Mouse (Mus musculus): ENCODE data around the gene Ddhd1. TPM values are rescaled to one million over a fixed set of nuclear protein-coding genes. Genes with fewer than 3 reads are reported as not detected.

Ddhd1 gene
- polyA plus RNA-seq, 1 experiment, result 37.6 TPM

DNA sequence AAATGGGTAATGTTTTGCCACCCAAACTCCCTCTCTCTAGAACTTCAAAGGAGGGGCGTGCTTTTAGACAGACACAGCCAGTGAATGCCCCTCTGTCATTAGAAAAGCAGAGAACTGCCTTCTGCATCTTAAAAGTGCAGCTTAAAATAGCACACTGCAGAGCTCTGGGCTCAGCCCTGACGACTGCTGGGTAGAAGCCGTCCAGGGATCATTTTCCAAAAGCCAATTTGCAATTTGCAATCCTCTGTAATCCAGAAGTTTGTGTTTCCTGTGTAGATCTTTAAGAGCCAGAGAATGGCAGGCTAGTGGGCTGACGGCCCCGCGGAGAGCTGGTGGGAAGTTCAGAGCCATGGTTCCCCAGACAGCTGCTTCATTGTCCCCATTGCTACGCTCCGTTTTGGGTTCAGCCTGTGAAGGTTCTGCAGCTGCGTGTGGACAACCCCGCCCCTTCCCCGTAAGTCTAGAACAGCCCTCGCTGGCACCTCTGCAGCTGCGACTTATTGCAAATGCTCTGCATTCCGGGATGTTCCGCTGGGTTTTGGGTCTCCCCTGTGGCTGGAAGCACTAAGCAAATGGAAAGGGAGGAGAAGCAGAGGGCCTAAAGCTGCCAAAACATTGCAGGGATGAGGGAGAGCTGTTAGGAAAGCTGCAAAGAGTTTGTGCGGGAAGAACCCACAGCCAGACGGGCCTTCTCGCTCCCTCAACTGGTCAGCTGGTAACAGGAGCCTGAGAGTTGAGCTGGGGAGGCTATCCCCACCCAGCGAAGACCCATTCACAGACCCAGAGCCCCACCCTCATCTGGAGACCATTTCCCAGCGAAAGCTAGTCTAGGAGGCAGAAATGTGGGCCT is 92.5 kb downstream of the Ddhd1 start:
- Histone ChIP-seq H3K9ac (ENCODE audit: low read depth, poor library complexity, severe bottlenecking) (peak overlapping the region; percentile 1; the same call in 1 of the 2 replicates), H3K9me3 (replicated peaks; ENCODE audit: control insufficient read depth, insufficient read depth, low read length, poor library complexity, severe bottlenecking) (no peaks in the 10 kb centered on the region), H3K36me3 (ENCODE audit: control insufficient read depth, insufficient read depth, low read length, poor library complexity, severe bottlenecking) (no peaks in the 10 kb centered on the region), H3K27ac (ENCODE audit: insufficient read depth, low read length) (no peak overlapping the region), H3K4me1 (ENCODE audit: control insufficient read depth, insufficient read depth, low read length) (peaks cover 1% of the 10 kb centered on the region), H3K27me3 (ENCODE audit: control insufficient read depth, insufficient read depth, low read length, poor library complexity, severe bottlenecking) (no peaks in the 10 kb centered on the region), H3K4me3 (ENCODE audit: low read depth, low read length) (0 out of 2 replicates have a peak overlapping the region, but pooled peaks have one; percentile 31)
- TF ChIP-seq EP300 (IDR thresholded peaks at IDR 0.05; ENCODE audit: insufficient read depth, low read depth, low read length) (no peak), POLR2A (IDR thresholded peaks at IDR 0.05; ENCODE audit: insufficient read depth, low read length) (no peak), CTCF (IDR thresholded peaks at IDR 0.05; ENCODE audit: low read depth, low read length) (no peak)

DNA sequence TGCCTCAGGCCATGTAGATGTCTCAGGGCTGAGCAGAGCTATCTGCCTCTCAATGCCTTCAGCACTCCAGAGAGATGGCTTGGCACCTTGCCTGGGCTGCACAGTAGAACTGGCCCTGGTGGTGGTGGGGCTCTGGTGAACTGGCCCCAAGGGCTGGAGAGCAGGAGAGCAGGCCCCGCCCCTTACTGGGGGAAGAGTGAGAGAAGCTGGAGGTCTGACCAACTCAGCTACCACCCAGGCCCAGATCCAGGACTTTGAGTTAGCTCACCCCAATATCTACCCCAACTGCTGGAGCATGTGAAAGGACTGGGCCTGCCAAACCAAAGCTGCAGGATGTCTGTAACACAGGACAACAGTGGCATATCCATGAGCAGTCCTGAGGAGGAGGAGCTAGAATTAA is 94.4 kb downstream of the Ddhd1 start:
- Histone ChIP-seq H3K9ac (ENCODE audit: low read depth, poor library complexity, severe bottlenecking) (no peak overlapping the region), H3K27me3 (ENCODE audit: control insufficient read depth, insufficient read depth, low read length, poor library complexity, severe bottlenecking) (no peaks in the 10 kb centered on the region), H3K4me3 (ENCODE audit: low read depth, low read length) (no peak overlapping the region), H3K4me1 (ENCODE audit: control insufficient read depth, insufficient read depth, low read length) (peaks cover 1% of the 10 kb centered on the region), H3K9me3 (replicated peaks; ENCODE audit: control insufficient read depth, insufficient read depth, low read length, poor library complexity, severe bottlenecking) (no peaks in the 10 kb centered on the region), H3K36me3 (ENCODE audit: control insufficient read depth, insufficient read depth, low read length, poor library complexity, severe bottlenecking) (no peaks in the 10 kb centered on the region), H3K27ac (ENCODE audit: insufficient read depth, low read length) (no peak overlapping the region)
- no peak for TF ChIP-seq POLR2A (IDR thresholded peaks at IDR 0.05; ENCODE audit: insufficient read depth, low read length)
- no peak for TF ChIP-seq CTCF (IDR thresholded peaks at IDR 0.05; ENCODE audit: low read depth, low read length)
- no peak for TF ChIP-seq EP300 (IDR thresholded peaks at IDR 0.05; ENCODE audit: insufficient read depth, low read depth, low read length)

DNA sequence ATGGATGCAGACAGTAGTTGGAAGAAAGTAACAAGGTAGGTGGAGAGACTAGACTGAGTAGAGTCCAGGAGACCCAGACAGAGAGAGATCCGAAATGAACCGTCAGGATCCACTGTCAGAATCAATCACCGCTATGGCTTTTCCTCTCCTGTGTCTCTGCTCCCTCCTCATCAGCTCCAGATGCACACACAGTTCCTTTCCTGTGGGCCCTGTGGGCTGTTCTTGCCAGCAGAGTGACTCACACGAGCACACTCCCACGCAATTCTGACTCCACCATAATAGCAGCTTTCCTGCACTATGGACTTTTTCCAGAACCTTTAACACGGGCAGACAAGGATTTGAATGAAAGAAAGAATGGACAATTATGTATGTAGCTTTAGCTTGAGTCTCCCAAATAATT is 96.3 kb downstream of the Ddhd1 start:
- TF ChIP-seq CTCF (IDR thresholded peaks at IDR 0.05; ENCODE audit: low read depth, low read length) (no peak), POLR2A (IDR thresholded peaks at IDR 0.05; ENCODE audit: insufficient read depth, low read length) (no peak), EP300 (IDR thresholded peaks at IDR 0.05; ENCODE audit: insufficient read depth, low read depth, low read length) (no peak)
- H3K36me3 ChIP-seq (ENCODE audit: control insufficient read depth, insufficient read depth, low read length, poor library complexity, severe bottlenecking), result no peaks in the 10 kb centered on the region
- H3K27ac ChIP-seq (ENCODE audit: insufficient read depth, low read length), result no peak overlapping the region
- H3K9me3 ChIP-seq (replicated peaks; ENCODE audit: control insufficient read depth, insufficient read depth, low read length, poor library complexity, severe bottlenecking), result no peaks in the 10 kb centered on the region
- peaks cover 1% of the 10 kb centered on the region for H3K4me1 ChIP-seq (ENCODE audit: control insufficient read depth, insufficient read depth, low read length)
- no peaks in the 10 kb centered on the region for H3K27me3 ChIP-seq (ENCODE audit: control insufficient read depth, insufficient read depth, low read length, poor library complexity, severe bottlenecking)
- H3K4me3 ChIP-seq (ENCODE audit: low read depth, low read length), result no peak overlapping the region
- no peak overlapping the region for H3K9ac ChIP-seq (ENCODE audit: low read depth, poor library complexity, severe bottlenecking)

DNA sequence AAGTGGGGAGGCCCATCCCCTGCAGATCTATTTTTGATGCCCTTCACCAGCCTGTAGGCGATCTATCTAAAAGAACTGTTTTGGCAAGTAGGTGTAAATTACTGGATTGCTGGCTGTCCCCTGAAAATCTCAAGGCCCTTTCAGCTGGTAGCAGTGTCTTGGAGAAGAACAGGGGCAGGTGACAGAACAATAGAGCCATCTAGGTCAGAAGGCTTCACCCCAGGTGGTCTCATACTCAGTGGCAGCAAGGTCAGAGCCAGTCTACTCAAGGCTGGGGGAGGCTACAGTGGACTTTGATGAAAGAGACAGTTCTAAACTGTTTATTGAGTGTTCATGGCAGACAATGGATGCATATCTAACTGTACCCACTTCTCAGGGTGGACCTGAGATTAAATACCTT is 98.9 kb downstream of the Ddhd1 start:
- Histone ChIP-seq H3K36me3 (ENCODE audit: control insufficient read depth, insufficient read depth, low read length, poor library complexity, severe bottlenecking) (no peaks in the 10 kb centered on the region), H3K27ac (ENCODE audit: insufficient read depth, low read length) (no peak overlapping the region), H3K9me3 (replicated peaks; ENCODE audit: control insufficient read depth, insufficient read depth, low read length, poor library complexity, severe bottlenecking) (no peaks in the 10 kb centered on the region), H3K27me3 (ENCODE audit: control insufficient read depth, insufficient read depth, low read length, poor library complexity, severe bottlenecking) (no peaks in the 10 kb centered on the region), H3K9ac (ENCODE audit: low read depth, poor library complexity, severe bottlenecking) (no peak overlapping the region), H3K4me1 (ENCODE audit: control insufficient read depth, insufficient read depth, low read length) (peaks cover 3% of the 10 kb centered on the region), H3K4me3 (ENCODE audit: low read depth, low read length) (no peak overlapping the region)
- TF ChIP-seq EP300 (IDR thresholded peaks at IDR 0.05; ENCODE audit: insufficient read depth, low read depth, low read length), result no peak
- TF ChIP-seq POLR2A (IDR thresholded peaks at IDR 0.05; ENCODE audit: insufficient read depth, low read length), result no peak
- no peak for TF ChIP-seq CTCF (IDR thresholded peaks at IDR 0.05; ENCODE audit: low read depth, low read length)

DNA sequence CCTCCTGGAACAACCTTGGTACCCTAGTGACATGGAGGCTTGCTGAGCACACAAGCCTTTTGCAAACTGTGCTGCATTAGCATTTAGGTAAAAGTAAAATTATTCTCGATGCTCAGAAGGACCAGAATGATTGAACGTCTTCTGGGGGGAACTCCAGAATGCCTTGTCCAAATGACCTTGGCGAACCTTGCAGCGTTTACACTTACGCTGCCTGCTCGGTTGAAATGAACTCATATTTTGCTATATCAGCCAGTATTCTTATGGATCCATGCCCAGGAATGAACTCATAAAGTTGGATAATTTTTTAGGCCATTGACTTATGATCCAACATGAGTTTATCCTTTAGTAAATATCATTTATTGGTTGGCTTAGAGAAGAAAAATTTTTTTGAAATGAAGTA is 103.6 kb downstream of the Ddhd1 start:
- H3K27ac ChIP-seq (ENCODE audit: insufficient read depth, low read length), result no peak overlapping the region

GRCm38 (mm10) chr14:45553854-45554253 is 104.1 kb downstream of the Ddhd1 start:
- no peak for TF ChIP-seq CTCF (IDR thresholded peaks at IDR 0.05; ENCODE audit: low read depth, low read length)
- no peak for TF ChIP-seq POLR2A (IDR thresholded peaks at IDR 0.05; ENCODE audit: insufficient read depth, low read length)
- TF ChIP-seq EP300 (IDR thresholded peaks at IDR 0.05; ENCODE audit: insufficient read depth, low read depth, low read length), result no peak
- Histone ChIP-seq H3K9me3 (replicated peaks; ENCODE audit: control insufficient read depth, insufficient read depth, low read length, poor library complexity, severe bottlenecking) (no peaks in the 10 kb centered on the region), H3K36me3 (ENCODE audit: control insufficient read depth, insufficient read depth, low read length, poor library complexity, severe bottlenecking) (no peaks in the 10 kb centered on the region), H3K4me1 (ENCODE audit: control insufficient read depth, insufficient read depth, low read length) (peaks cover 3% of the 10 kb centered on the region), H3K4me3 (ENCODE audit: low read depth, low read length) (no peak overlapping the region), H3K9ac (ENCODE audit: low read depth, poor library complexity, severe bottlenecking) (no peak overlapping the region), H3K27ac (ENCODE audit: insufficient read depth, low read length) (no peak overlapping the region), H3K27me3 (ENCODE audit: control insufficient read depth, insufficient read depth, low read length, poor library complexity, severe bottlenecking) (no peaks in the 10 kb centered on the region)

More for the DNA sequence above, 103.6 kb downstream of the Ddhd1 start:
- Histone ChIP-seq H3K27me3 (ENCODE audit: control insufficient read depth, insufficient read depth, low read length, poor library complexity, severe bottlenecking) (no peaks in the 10 kb centered on the region), H3K9ac (ENCODE audit: low read depth, poor library complexity, severe bottlenecking) (no peak overlapping the region), H3K9me3 (replicated peaks; ENCODE audit: control insufficient read depth, insufficient read depth, low read length, poor library complexity, severe bottlenecking) (no peaks in the 10 kb centered on the region), H3K4me3 (ENCODE audit: low read depth, low read length) (no peak overlapping the region), H3K36me3 (ENCODE audit: control insufficient read depth, insufficient read depth, low read length, poor library complexity, severe bottlenecking) (no peaks in the 10 kb centered on the region), H3K4me1 (ENCODE audit: control insufficient read depth, insufficient read depth, low read length) (peaks cover 3% of the 10 kb centered on the region)
- TF ChIP-seq EP300 (IDR thresholded peaks at IDR 0.05; ENCODE audit: insufficient read depth, low read depth, low read length) (no peak), POLR2A (IDR thresholded peaks at IDR 0.05; ENCODE audit: insufficient read depth, low read length) (no peak), CTCF (IDR thresholded peaks at IDR 0.05; ENCODE audit: low read depth, low read length) (no peak)
